Mouse (Mus musculus): ENCODE results near the gene Ccsap. TPM values are rescaled to one million over a fixed set of nuclear protein-coding genes. Genes with fewer than 3 reads are reported as not detected.

The Ccsap gene
- polyA plus RNA-seq, 1 experiment from 2014 or later, result 3.7 TPM

DNA sequence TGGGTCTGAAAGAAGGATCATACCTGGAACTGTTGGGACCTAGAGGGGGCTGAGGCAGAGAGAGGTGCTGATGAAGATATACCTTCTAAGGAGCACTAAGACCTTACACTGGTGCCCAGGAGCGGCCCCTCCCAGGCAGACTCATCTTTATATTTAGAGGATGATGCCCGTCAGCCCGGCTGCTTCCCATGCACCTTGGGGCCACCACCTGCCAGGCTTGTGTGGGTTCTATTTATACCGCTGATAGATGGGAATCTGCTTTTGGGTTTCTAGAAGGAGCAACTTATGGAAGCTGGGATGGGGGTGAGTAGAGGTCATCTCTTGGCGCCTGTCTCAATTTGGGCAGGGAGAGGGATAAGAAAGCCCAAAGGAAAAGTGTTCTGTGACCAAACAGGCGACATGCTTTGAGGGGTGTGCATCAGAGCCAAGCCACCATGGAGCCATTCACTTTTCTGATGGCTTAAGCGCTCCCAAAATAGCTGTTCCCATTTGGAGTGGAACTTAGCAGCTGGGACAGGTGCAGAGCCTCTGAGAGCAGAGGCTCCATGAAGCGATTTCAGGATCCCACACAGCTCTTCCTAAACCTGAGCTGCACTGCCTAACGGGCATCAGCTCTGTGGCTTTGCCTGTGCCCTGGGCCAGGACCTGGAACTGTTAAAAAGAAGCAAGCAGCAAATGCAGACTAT is 35.8 kb upstream of the Ccsap start:
- no peak overlapping the region for H3K4me3 ChIP-seq (ENCODE audit: control insufficient read depth in 1 of 2, insufficient read depth in 1 of 2, low read depth in 1 of 2, low read length in 2 of 2)
- H3K27me3 ChIP-seq (ENCODE audit: control insufficient read depth, insufficient read depth, low read length), result peaks cover 51% of the 10 kb centered on the region
- H3K9ac ChIP-seq (ENCODE audit: low read length), result no peak overlapping the region
- no peak overlapping the region for H3K4me2 ChIP-seq (ENCODE audit: low read length)
- no peak for ATAC-seq (ENCODE audit: insufficient number of reproducible peaks, insufficient read depth, low FRiP score, low read depth)
- peaks cover 11 to 22% of the 10 kb centered on the region in 2 experiments for H3K4me1 ChIP-seq (ENCODE audit: control insufficient read depth in 2 of 2, insufficient read depth in 2 of 2, low read length in 2 of 2)
- no peaks in the 10 kb centered on the region for H3K9me3 ChIP-seq (ENCODE audit: control insufficient read depth, low read length)
- 54% methylated on average over 9 of the region's 9 CpGs for WGBS
- no peak overlapping the region for H3K27ac ChIP-seq (replicated peaks in 1 of 2; ENCODE audit: control insufficient read depth in 1 of 2, insufficient read depth in 1 of 2, low read depth in 2 of 2, low read length in 2 of 2)
- H3K36me3 ChIP-seq (ENCODE audit: control insufficient read depth, insufficient read depth, low read length), result peaks cover 20% of the 10 kb centered on the region

DNA sequence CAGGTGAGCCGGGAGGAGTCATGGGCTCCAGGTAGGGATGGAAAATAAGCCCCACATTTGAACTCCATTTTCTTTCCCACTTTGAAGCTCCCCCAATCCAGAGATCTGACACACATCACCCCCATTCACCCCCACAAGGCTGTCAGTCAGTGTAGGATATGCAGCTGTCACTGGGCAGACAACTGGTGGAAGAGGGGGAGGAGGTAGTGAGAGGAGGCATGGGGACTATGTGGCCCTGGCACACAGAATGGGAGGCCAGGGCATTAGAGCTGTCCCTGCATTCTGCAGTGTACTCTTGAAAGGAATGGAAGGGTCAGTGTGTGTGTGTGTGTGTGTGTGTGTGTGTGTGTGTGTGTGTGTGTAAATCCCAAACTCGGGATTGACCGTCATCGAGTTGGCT is 35.2 kb upstream of the Ccsap start:
- Histone ChIP-seq H3K36me3 (ENCODE audit: control insufficient read depth, insufficient read depth, low read length) (peaks cover 14% of the 10 kb centered on the region), H3K9ac (ENCODE audit: low read length) (no peak overlapping the region), H3K27ac (replicated peaks in 1 of 2; ENCODE audit: control insufficient read depth in 1 of 2, insufficient read depth in 1 of 2, low read depth in 2 of 2, low read length in 2 of 2) (no peak overlapping the region), H3K9me3 (ENCODE audit: control insufficient read depth, low read length) (no peaks in the 10 kb centered on the region), H3K4me3 (ENCODE audit: control insufficient read depth in 1 of 2, insufficient read depth in 1 of 2, low read depth in 1 of 2, low read length in 2 of 2) (no peak overlapping the region), H3K4me1 (ENCODE audit: control insufficient read depth in 2 of 2, insufficient read depth in 2 of 2, low read length in 2 of 2) (peaks cover 11 to 22% of the 10 kb centered on the region in 2 experiments), H3K4me2 (ENCODE audit: low read length) (no peak overlapping the region), H3K27me3 (ENCODE audit: control insufficient read depth, insufficient read depth, low read length) (peaks cover 57% of the 10 kb centered on the region)
- WGBS, result 78% methylated on average over 4 of the region's 4 CpGs
- ATAC-seq (ENCODE audit: insufficient number of reproducible peaks, insufficient read depth, low FRiP score, low read depth), result no peak

DNA sequence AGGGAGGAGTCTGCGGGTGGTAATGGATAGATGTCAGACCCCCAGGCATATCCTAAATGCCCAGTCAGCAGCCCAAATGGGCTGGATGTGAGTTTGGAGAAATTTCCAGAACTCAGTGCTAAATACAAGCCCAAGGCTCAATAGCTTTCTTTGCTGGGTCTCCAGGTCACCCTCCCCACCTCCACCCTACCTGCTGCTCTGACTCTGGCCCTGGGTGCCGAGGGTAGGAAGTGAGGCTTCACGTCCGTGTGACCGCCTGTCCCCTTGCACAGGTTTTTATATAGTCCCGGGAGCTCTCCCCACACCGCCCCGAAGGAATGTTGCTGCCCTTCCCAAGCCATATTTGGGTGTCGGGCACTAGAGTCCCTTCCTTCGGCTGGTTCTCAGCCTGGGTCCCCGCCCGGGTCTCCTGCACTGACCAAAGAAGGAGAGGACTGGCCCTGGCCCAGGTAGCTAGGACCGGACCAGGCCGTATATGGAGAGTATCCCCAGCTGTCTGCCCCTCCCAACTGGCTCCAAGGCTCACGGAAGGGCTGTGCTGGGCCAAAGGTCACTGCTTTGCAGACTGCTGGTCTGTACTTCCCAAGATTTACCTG is 34.6 kb upstream of the Ccsap start, which contains the start of gene Acta1:
TSS of gene Acta1 (minus strand) at position 250 of the 596 bp plus-strand sequence.
- H3K36me3 ChIP-seq (ENCODE audit: control insufficient read depth, insufficient read depth, low read length), result peaks cover 12% of the 10 kb centered on the region
- no peak within 1 kb of the TSS for H3K9ac ChIP-seq (ENCODE audit: low read length)
- H3K4me3 ChIP-seq (ENCODE audit: control insufficient read depth in 1 of 2, insufficient read depth in 1 of 2, low read depth in 1 of 2, low read length in 2 of 2), result no peak within 1 kb of the TSS
- WGBS, result 8% methylated on average over 15 of the region's 15 CpGs
- H3K27me3 ChIP-seq (ENCODE audit: control insufficient read depth, insufficient read depth, low read length), result peaks cover 63% of the 10 kb centered on the region
- ATAC-seq (ENCODE audit: insufficient number of reproducible peaks, insufficient read depth, low FRiP score, low read depth), result no peak
- peaks cover 11 to 22% of the 10 kb centered on the region in 2 experiments for H3K4me1 ChIP-seq (ENCODE audit: control insufficient read depth in 2 of 2, insufficient read depth in 2 of 2, low read length in 2 of 2)
- no peak within 1 kb of the TSS for H3K27ac ChIP-seq (replicated peaks in 1 of 2; ENCODE audit: control insufficient read depth in 1 of 2, insufficient read depth in 1 of 2, low read depth in 2 of 2, low read length in 2 of 2)
- H3K4me2 ChIP-seq (ENCODE audit: low read length), result peak within 1 kb of the TSS; percentile 34
- no peaks in the 10 kb centered on the region for H3K9me3 ChIP-seq (ENCODE audit: control insufficient read depth, low read length)

DNA sequence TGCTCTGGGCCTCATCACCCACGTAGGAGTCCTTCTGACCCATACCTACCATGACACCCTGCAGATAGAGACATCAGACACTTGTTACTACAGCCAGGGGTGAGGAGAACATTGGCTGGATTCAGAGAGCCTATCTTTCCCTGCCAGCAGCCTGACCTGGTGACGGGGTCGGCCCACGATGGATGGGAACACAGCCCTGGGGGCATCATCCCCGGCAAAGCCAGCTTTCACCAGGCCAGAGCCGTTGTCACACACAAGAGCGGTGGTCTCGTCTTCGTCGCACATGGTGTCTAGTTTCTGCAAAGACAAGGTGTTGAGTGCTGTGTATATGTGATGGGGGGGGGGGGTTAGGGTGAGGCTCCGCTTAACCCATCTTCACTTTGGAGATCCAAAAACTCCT is 33.4 kb upstream of the Ccsap start:
- WGBS, result 58% methylated on average over 11 of the region's 11 CpGs
- Histone ChIP-seq H3K4me1 (ENCODE audit: control insufficient read depth in 2 of 2, insufficient read depth in 2 of 2, low read length in 2 of 2) (peaks cover 11 to 22% of the 10 kb centered on the region in 2 experiments), H3K27me3 (ENCODE audit: control insufficient read depth, insufficient read depth, low read length) (peaks cover 63% of the 10 kb centered on the region), H3K9me3 (ENCODE audit: control insufficient read depth, low read length) (no peaks in the 10 kb centered on the region), H3K4me2 (ENCODE audit: low read length) (no peak overlapping the region; the same call in 1 of the 2 replicates), H3K4me3 (ENCODE audit: control insufficient read depth in 1 of 2, insufficient read depth in 1 of 2, low read depth in 1 of 2, low read length in 2 of 2) (no peak overlapping the region), H3K9ac (ENCODE audit: low read length) (no peak overlapping the region), H3K27ac (replicated peaks in 1 of 2; ENCODE audit: control insufficient read depth in 1 of 2, insufficient read depth in 1 of 2, low read depth in 2 of 2, low read length in 2 of 2) (no peak overlapping the region), H3K36me3 (ENCODE audit: control insufficient read depth, insufficient read depth, low read length) (peaks cover under 1% of the 10 kb centered on the region)
- no peak for ATAC-seq (ENCODE audit: insufficient number of reproducible peaks, insufficient read depth, low FRiP score, low read depth)

DNA sequence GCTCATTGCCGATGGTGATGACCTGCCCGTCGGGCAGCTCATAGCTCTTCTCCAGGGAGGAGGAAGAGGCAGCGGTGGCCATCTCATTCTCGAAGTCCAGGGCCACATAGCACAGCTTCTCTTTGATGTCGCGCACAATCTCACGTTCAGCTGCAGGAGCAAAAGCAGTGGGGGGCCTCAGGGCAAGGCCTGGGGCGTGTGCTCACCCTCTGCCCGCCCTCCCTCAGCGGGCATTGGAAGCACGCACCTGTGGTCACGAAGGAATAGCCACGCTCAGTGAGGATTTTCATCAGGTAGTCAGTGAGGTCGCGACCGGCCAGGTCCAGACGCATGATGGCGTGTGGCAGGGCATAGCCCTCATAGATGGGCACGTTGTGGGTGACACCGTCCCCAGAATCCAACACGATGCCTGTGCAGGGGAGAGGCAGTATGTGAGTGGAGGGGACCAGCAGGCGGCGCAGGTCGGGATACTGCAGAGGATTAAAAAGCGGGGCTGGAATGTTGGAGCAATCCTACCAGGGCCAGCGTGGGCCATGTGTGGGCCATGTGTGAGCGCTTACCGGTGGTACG is 32.7 kb upstream of the Ccsap start:
- Histone ChIP-seq H3K4me1 (ENCODE audit: control insufficient read depth in 2 of 2, insufficient read depth in 2 of 2, low read length in 2 of 2) (peaks cover 11 to 22% of the 10 kb centered on the region in 2 experiments), H3K36me3 (ENCODE audit: control insufficient read depth, insufficient read depth, low read length) (no peaks in the 10 kb centered on the region), H3K27ac (replicated peaks in 1 of 2; ENCODE audit: control insufficient read depth in 1 of 2, insufficient read depth in 1 of 2, low read depth in 2 of 2, low read length in 2 of 2) (no peak overlapping the region), H3K4me3 (ENCODE audit: control insufficient read depth in 1 of 2, insufficient read depth in 1 of 2, low read depth in 1 of 2, low read length in 2 of 2) (no peak overlapping the region), H3K9me3 (ENCODE audit: control insufficient read depth, low read length) (no peaks in the 10 kb centered on the region), H3K27me3 (ENCODE audit: control insufficient read depth, insufficient read depth, low read length) (peaks cover 63% of the 10 kb centered on the region), H3K9ac (ENCODE audit: low read length) (no peak overlapping the region), H3K4me2 (ENCODE audit: low read length) (peak overlapping the region; percentile 11)
- WGBS, result 18% methylated on average over 30 of the region's 30 CpGs
- no peak for ATAC-seq (ENCODE audit: insufficient number of reproducible peaks, insufficient read depth, low FRiP score, low read depth)

DNA sequence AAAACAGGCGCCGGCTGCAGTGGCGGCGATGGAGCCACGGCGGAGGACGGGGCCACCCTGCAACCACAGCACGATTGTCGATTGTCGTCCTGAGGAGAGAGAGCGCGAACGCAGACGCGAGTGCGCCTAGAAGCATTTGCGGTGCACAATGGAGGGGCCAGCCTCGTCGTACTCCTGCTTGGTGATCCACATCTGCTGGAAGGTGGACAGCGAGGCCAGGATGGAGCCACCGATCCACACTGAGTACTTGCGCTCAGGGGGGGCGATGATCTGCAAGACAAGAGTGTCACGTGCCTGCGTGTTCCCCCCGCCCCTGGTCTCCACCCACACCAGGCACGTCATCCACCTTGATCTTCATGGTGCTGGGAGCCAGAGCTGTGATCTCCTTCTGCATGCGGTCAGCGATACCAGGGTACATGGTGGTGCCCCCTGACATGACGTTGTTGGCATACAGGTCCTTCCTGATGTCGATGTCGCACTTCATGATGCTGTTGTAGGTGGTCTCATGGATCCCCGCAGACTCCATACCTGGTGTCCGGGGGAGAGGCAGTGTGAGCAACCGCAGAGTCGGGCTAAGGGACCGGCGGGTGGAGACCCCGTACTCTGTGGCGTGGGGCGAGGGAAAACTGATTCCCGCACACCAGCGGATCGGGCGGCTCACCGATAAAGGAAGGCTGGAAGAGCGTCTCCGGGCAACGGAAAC is 32.0 kb upstream of the Ccsap start:
- no peak overlapping the region for H3K9ac ChIP-seq (ENCODE audit: low read length)
- H3K4me2 ChIP-seq (ENCODE audit: low read length), result peak overlapping the region; percentile 11
- H3K4me3 ChIP-seq (ENCODE audit: control insufficient read depth in 1 of 2, insufficient read depth in 1 of 2, low read depth in 1 of 2, low read length in 2 of 2), result peak overlapping the region; percentile 1 to 6; a peak in 1 of 4 replicates
- H3K27me3 ChIP-seq (ENCODE audit: control insufficient read depth, insufficient read depth, low read length), result peaks cover 62% of the 10 kb centered on the region
- peaks cover 11 to 22% of the 10 kb centered on the region in 2 experiments for H3K4me1 ChIP-seq (ENCODE audit: control insufficient read depth in 2 of 2, insufficient read depth in 2 of 2, low read length in 2 of 2)
- 10% methylated on average over 49 of the region's 49 CpGs for WGBS
- H3K27ac ChIP-seq (replicated peaks in 1 of 2; ENCODE audit: control insufficient read depth in 1 of 2, insufficient read depth in 1 of 2, low read depth in 2 of 2, low read length in 2 of 2), result no peak overlapping the region
- no peak for ATAC-seq (ENCODE audit: insufficient number of reproducible peaks, insufficient read depth, low FRiP score, low read depth)
- no peaks in the 10 kb centered on the region for H3K9me3 ChIP-seq (ENCODE audit: control insufficient read depth, low read length)
- no peaks in the 10 kb centered on the region for H3K36me3 ChIP-seq (ENCODE audit: control insufficient read depth, insufficient read depth, low read length)

DNA sequence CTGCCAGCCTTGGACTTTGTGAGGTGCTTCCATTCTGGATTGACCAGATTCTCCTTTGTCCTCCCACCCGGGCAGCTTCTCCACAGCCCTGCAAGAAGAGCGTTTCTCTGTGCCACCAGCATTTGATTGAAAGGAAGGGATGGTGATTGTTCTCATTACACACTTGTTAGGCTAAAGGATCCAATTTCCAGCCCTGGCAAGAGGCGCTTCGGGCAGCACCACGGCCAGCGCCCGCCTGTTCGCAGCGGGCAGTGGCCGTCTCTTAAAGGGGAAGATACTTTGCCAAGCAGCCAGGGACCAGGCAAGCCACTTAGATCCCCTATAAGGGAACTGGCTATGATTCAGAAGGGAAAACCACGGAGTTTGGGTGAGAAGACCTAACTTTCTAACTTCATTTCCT is 31.3 kb upstream of the Ccsap start:
- Histone ChIP-seq H3K36me3 (ENCODE audit: control insufficient read depth, insufficient read depth, low read length) (no peaks in the 10 kb centered on the region), H3K4me3 (ENCODE audit: control insufficient read depth in 1 of 2, insufficient read depth in 1 of 2, low read depth in 1 of 2, low read length in 2 of 2) (no peak overlapping the region), H3K9me3 (ENCODE audit: control insufficient read depth, low read length) (no peaks in the 10 kb centered on the region), H3K27ac (replicated peaks in 1 of 2; ENCODE audit: control insufficient read depth in 1 of 2, insufficient read depth in 1 of 2, low read depth in 2 of 2, low read length in 2 of 2) (no peak overlapping the region), H3K27me3 (ENCODE audit: control insufficient read depth, insufficient read depth, low read length) (peaks cover 56% of the 10 kb centered on the region), H3K9ac (ENCODE audit: low read length) (no peak overlapping the region), H3K4me1 (ENCODE audit: control insufficient read depth in 2 of 2, insufficient read depth in 2 of 2, low read length in 2 of 2) (peaks cover 11 to 22% of the 10 kb centered on the region in 2 experiments), H3K4me2 (ENCODE audit: low read length) (peak overlapping the region; percentile 11)
- no peak for ATAC-seq (ENCODE audit: insufficient number of reproducible peaks, insufficient read depth, low FRiP score, low read depth)
- WGBS, result under 1% methylated on average over 11 of the region's 11 CpGs

Data from heart, embryonic 14.5 days (tissue).